Mouse (Mus musculus) Patski (cell line): ENCODE results near the gene Gm20509. TPM values are rescaled to one million over a fixed set of nuclear protein-coding genes. Genes with fewer than 3 reads are reported as not detected.

ENCODE experiments used
- ATAC-seq: fragments of 100-300 bp; one replicate; pipeline ENCODE4 v1.8.0; 2021
- CTCF ChIA-PET: fragments of 350-600 bp; sonication (Branson Sonifier 250); formaldehyde crosslinking; loops from one replicate; lab custom pipeline; 2022; ENCODE audit warnings: inconsistent platforms; lab: Charles Lee
- POLR2A ChIA-PET: fragments of 350-600 bp; sonication (Branson Sonifier 250); formaldehyde crosslinking; loops from one replicate; lab custom pipeline; 2022; ENCODE audit warnings: antibody characterized with exemption, inconsistent platforms; lab: Charles Lee
- DNase-seq: peaks from one replicate; pipeline ENCODE4 v3.0.0-alpha.2; 2011; ENCODE audit warnings: low read depth, low spot score
- H3K27me3 ChIP-seq: fragments of 371-371 bp; one replicate; pipeline ENCODE4 v1.5.1; 2021
- CTCF ChIP-seq: fragments of 100-300 bp; IDR thresholded peaks from one replicate; pipeline ENCODE4 v1.5.1; 2021
- in situ Hi-C: fragments of 300-500 bp; cut with MboI; formaldehyde crosslinking; loops from 3 replicates; pipeline ENCODE4 v1.11.1; 2018; ENCODE audit warnings: low pct_unique_long_range_greater_than_20kb, mixed read lengths
- polyA plus RNA-seq: library from polyadenylated mRNA; unstranded; gene quantifications from one replicate; pipeline ENCODE4 v1.2.3, GENCODE M21; 2021

The Gm20509 gene
- polyA plus RNA-seq, 1 experiment from 2014 or later, result not detected

- H3K27me3 ChIP-seq, result no peaks in the 10 kb centered on the region
- no peak for DNase-seq
- ATAC-seq, result no peak
- ChIA-PET POLR2A (no interaction called here), CTCF (no interaction called here)
- no peak for TF ChIP-seq CTCF
- in situ Hi-C loops, result no loop called here
Measured at GRCm38 (mm10) chr9:73079801-73080325, 22.4 kb upstream of the Gm20509 start.

GRCm38 (mm10) chr9:73082291-73083000 is 19.8 kb upstream of the Gm20509 start:
- DNase-seq (no peak), ATAC-seq (no peak)
- ChIA-PET POLR2A (interaction anchor here (0.6 to 1.3 kb wide), 2 partner anchors 15 to 50 kb away, joined by 3 to 4 read pairs; no protein-coding TSS in a partner anchor), CTCF (interaction anchor here (0.9 to 1.5 kb wide), 3 partner anchors 10 to 48 kb away, joined by 3 read pairs; no protein-coding TSS in a partner anchor)
- no peak for TF ChIP-seq CTCF
- peaks cover 4% of the 10 kb centered on the region for H3K27me3 ChIP-seq
- in situ Hi-C loops, result no loop called here

DNA sequence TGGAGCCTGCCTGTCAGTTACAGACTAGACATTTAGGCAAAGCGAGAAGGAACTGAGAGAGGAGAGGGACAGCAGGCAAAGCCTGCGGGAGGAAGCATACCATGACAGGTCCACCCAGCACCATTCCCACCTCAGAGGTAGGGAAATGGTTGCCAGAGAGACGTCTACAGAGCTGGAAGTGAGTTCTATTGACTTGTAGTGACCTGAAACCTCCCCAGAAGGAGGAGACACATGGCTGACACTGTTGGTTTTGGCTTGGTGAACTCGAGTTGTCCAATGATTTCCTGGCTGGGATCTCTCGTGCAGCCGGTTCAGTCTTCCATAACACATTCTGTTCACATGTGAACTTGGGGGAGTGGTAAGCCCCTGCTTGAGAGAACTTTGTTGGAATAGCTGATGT is 18.3 kb upstream of the Gm20509 start:
- DNase-seq (no peak), ATAC-seq (no peak)
- CTCF ChIA-PET, result interaction anchor here (1.7 kb wide), 1 partner anchor 41 kb away, joined by 5 read pairs; no protein-coding TSS in a partner anchor
- peaks cover 4% of the 10 kb centered on the region for H3K27me3 ChIP-seq
- POLR2A ChIA-PET, result no interaction called here
- in situ Hi-C loops, result no loop called here
- TF ChIP-seq CTCF, result no peak

DNA sequence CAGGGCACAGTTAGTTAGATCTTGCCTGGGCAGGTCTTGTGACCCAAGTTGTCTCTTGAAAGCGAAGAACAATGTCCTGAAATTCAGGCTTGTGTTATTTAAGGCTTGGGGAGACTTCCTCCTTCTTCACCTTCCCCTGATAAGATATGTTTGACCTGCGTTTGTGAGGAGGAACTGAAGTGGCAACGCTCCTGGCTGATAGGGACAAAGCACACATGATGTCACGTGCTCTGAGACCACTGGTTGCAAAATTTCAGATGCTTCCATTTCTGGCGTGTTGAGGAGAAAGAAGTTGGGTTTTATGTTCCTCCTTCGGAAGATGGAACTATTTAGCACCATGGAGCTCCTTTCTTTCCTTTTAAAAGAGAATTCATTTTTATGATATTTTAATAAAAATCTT is 16.4 kb upstream of the Gm20509 start:
- ChIA-PET POLR2A (no interaction called here), CTCF (no interaction called here)
- no peak for TF ChIP-seq CTCF
- H3K27me3 ChIP-seq, result peaks cover 4% of the 10 kb centered on the region
- ATAC-seq, result no peak
- no peak for DNase-seq
- in situ Hi-C loops, result no loop called here

DNA sequence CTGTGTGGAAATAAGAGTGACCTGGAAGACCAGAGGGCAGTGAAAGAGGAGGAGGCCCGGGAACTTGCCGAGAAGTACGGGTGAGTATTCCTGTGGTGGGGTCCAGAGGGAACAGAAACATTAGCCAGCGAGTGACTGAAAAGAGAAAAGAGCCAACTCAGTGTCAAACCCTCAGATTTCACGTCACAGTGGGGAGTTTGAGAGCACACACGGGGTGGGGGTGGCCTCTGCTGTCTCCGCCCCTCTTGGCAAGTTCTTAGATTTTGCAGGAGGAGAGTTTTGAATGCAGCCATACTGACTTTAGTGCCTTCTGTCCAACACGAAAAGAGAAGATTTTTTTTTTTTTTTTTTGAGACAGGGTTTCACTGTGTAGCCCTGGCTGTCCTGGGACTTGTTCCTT is 15.1 kb upstream of the Gm20509 start:
- CTCF ChIA-PET, result no interaction called here
- peaks cover 4% of the 10 kb centered on the region for H3K27me3 ChIP-seq
- in situ Hi-C loops, result no loop called here
- POLR2A ChIA-PET, result no interaction called here
- TF ChIP-seq CTCF, result no peak
- DNase-seq, result no peak
- no peak for ATAC-seq

DNA sequence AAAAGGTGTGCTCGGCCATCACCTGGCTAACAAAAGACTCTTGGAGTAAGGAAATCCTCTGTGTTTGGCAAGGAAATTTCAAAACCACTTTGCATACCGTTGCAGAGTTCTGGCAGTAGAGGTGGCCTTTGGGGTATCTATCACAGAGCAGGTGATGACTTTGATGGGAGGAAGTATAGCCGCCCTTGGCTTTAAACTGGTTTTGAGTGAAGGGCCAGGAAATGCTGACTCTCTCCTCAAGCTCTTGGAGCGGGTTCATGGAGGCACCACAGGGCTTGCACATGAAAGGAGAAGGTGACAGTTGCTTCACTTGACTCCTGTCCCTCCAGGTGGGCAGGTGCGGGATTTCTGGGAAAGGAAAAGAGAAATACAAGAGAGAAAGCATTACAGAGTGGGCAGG is 14.7 kb upstream of the Gm20509 start:
- ChIA-PET POLR2A (no interaction called here), CTCF (no interaction called here)
- TF ChIP-seq CTCF, result no peak
- in situ Hi-C loops, result no loop called here
- ATAC-seq, result no peak
- no peak for DNase-seq
- H3K27me3 ChIP-seq, result peaks cover 4% of the 10 kb centered on the region

DNA sequence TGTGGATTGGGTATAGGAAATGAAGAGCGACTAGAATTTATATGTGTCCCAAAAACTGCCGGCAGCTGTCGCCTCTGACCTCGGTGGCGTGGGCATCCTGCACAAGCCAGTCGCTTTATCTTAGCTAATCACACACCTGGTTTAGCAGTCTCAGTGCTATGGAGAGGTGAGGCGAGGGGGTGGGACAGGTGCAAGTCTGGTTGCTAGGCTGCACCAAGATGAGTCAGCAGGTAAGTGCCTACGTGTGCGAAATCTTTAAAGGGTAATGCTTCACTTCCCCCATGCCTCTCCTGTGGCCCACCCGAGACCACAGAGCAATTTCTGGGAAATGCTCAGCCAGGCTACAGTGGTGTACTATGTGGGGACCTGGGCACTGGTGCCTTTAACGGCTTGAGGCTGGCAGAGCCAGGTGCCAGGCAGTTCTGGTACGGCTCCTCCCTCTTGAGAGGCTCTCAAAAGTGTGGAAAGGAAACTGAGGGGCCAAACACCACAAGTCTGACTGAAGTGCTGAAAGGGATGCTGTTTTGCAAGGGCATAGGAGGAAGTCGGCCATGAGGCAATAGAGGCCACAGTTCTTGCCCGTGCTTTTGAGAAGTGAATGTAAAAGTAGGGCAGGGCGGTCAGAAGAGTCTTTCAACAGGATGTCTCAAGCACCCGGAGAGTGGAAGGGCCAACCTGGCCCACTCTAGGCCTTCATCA is 12.9 kb upstream of the Gm20509 start:
- peaks cover 4% of the 10 kb centered on the region for H3K27me3 ChIP-seq
- ATAC-seq, result no peak
- TF ChIP-seq CTCF, result no peak
- POLR2A ChIA-PET, result interaction anchor here (0.5 kb wide), 1 partner anchor 23 kb away, joined by 3 read pairs; no protein-coding TSS in a partner anchor
- CTCF ChIA-PET, result interaction anchor here (1.5 kb wide), 1 partner anchor 76 kb away, joined by 3 read pairs; no protein-coding TSS in a partner anchor
- in situ Hi-C loops, result no loop called here
- no peak for DNase-seq

DNA sequence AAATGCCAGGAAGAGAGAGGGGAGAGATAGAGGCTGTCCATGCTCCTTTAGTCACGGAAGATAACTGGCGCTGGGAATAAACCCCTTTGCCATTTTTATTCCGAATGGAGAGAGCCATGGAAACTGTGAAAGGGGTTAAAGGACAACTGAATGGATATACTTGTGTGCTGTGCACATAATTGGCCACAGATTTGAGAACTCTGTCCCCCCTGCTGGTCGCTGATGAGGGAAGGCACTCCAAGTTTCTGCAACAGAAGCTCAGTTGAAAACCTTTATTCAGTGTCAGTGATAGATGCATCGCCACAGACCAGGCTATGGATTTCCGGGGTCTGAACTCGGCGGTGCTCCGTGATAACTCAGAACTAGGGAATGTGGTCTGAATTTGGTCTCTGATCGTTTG is 12.1 kb upstream of the Gm20509 start:
- no peak for ATAC-seq

GRCm38 (mm10) chr9:73091747-73092146 is 10.5 kb upstream of the Gm20509 start:
- DNase-seq (peak; percentile 12), ATAC-seq (no peak)
- in situ Hi-C loops, result loop anchor here (5.0 to 10.0 kb wide), 3 partner anchors 49 to 327 kb away; partner anchors contain the start of genes Dyx1c1, Gm44503, Pigb and Rab27a
- ChIA-PET CTCF (interaction anchor here (0.8 to 2.3 kb wide), 14 partner anchors 9 to 125 kb away, joined by 3 to 10 read pairs (median 4); partner anchors contain the start of genes Gm20509 and Rab27a), POLR2A (no interaction called here)
- peaks cover 7% of the 10 kb centered on the region for H3K27me3 ChIP-seq
- peak; percentile 85 for TF ChIP-seq CTCF

More for the DNA sequence above, 12.1 kb upstream of the Gm20509 start:
- ChIA-PET CTCF (interaction anchor here (1.0 to 1.8 kb wide), 4 partner anchors 24 to 135 kb away, joined by 3 to 8 read pairs (median 3); no protein-coding TSS in a partner anchor), POLR2A (no interaction called here)
- peak; percentile 55 for TF ChIP-seq CTCF
- in situ Hi-C loops, result loop anchor here (5.0 to 10.0 kb wide), 3 partner anchors 48 to 325 kb away; partner anchors contain the start of genes Dyx1c1, Gm44503, Pigb and Rab27a
- H3K27me3 ChIP-seq, result peaks cover 4% of the 10 kb centered on the region
- DNase-seq, result no peak

DNA sequence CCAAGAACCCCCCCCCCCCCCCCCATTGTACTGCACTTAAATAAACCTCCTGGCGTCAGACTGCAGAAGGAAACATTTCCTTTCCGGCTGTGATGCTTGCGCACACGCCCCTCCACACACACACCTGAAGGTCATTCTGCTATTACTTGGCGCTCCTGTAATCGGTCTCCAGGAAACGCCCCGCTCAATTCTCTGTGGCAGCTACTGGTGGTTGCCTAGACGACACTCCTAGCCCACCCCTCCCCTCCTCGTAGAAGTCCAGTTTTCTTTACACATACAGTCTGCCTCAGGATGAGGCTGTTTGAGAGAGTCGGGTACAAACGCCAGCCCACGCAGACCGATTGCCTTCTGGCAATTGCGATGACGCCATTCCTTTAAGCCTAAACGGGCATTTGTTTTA is 7.7 kb upstream of the Gm20509 start:
- no peak for DNase-seq
- ATAC-seq, result no peak
- no peak for TF ChIP-seq CTCF
- peaks cover 13% of the 10 kb centered on the region for H3K27me3 ChIP-seq
- ChIA-PET POLR2A (no interaction called here), CTCF (no interaction called here)
- in situ Hi-C loops, result loop anchor here (5.0 to 10.0 kb wide), 3 partner anchors 52 to 330 kb away; partner anchors contain the start of genes Dyx1c1, Gm44503, Pigb and Rab27a
